Mouse (Mus musculus) left cerebral cortex, adult 18-20 months (tissue): Measurements from ENCODE around the gene Otud7a. TPM values are rescaled to one million over a fixed set of nuclear protein-coding genes. Genes with fewer than 3 reads are reported as not detected.
A peak's percentile ranks its signal among the peaks of the same experiment; 100 is the strongest.

Experiments
- DNase-seq, 2 experiments: peaks; one replicate each; pipeline ENCODE4 v3.0.0; 2021 to 2022; ENCODE audit warnings: low spot score in 2 of 2, mixed read lengths in 1 of 2
- total RNA-seq, 2 experiments: library from RNA; stranded (reverse); gene quantifications; 2 replicates each; pipeline ENCODE4 v1.2.3; 2021

Gene Otud7a
- total RNA-seq, 2 experiments from 2014 or later = 70.7 to 76.8 TPM

DNA sequence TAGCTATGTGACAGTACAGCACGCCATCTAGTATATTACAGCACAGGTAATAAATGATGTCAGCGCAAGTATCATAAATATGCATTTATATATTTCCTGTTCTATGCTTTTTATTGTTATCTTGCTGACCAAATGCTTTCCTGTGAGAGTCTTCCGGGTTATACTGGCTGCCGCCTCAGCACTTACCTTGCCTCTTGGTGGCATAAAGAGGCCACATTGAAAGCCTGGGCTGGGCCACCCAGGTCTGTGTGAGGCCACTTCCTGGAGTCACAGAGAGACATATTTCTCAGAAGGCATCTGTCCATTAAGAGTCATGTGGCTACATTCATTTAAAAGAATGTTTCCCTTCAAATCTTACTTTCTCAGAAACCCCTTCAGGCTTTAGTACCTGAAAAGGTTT is 242.5 kb downstream of the Otud7a start:
- DNase-seq = no peak

DNA sequence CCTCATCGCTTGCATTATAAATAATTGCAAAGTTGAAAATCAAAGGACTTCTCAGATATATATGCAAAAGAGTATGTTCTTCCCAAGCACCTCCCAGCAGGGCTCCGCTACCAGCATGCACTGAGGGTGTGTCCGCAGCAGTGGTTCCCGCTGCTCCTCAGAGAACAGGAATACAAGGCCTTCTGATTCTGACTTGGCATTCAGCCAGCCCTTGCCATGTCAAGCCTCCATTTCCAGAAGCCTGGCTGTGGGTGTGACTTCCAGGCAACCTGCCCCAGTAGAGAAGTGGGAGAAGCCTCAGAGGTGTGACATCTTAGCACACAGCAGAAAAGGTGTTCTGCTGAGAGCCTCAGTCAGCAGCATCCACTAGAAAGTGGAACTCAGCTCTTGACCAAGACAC is 253.4 kb downstream of the Otud7a start:
- DNase-seq = no peak

DNA sequence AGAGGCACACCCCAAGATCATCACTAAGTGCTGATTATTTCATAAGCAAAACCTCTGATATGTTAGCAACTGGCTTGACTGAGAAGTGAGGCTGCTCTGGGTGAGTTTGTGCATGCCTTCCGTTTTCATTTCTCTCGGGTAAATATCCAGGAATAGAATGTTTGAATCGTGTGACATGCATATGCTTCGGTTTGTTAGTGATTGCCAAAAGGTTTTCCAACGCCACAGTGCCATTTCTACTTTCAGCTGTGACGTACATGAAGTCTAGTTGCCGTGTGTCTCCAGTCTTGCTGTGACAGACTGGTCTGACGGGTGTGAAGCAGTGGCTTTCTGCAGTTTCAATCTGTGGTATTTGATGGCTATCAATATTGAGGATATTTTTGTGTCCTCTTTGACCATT is 273.4 kb downstream of the Otud7a start:
- no peak for DNase-seq

DNA sequence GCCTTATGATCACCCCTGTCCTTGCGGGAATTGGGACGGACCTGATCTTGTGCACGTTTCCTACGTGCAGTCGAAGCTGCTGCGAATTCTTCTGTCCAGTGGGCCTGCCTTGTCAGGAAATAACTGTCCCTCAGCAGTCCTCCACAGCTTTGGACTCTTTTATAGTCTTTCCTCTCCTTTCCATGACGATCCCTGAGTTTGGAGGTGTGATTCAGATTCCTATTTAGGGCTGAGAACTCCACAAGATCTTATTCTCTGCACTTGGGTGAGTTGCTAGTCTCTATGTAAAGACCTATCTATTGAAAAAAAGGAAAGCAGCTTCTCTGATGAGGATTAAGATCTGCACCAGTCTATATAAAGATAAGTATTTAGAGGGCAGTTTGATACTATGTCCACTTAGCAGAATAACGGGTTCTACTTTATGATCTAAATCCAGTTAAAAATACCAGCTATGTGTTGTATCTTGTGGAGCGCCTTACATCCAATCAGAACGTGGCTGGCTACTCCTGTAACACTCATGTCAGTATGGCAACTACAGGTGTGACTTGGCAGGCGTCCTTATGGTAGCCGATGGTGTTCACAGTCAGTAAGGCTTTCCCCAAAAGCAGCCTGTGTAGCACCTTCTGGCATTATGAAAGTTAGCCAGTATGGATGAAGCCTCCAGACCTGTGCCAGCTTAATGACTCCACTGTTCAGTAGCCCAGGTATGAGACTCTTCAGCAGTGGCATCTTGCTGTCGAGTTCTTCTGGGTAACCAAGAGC is 274.8 kb downstream of the Otud7a start:
- DNase-seq = no peak

DNA sequence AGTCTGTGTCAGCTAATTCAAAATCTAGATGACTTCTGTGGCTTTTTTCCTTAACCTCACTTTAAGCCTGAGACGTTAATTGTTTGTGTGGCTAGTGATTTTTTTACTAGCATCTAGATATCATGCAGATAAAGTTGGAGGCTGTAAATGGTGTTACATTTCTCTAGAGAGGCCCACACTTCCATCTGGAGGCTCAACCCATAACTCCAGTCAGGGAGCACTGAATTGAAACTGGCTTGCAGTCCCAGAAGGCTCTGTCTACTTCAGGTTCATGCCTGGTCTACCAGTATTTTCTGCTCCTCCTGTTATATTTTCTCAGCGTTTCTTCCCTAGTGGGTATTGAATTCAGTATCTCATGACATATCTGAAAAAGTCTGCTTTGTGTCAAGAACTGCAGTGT is 276.1 kb downstream of the Otud7a start:
- DNase-seq = no peak

DNA sequence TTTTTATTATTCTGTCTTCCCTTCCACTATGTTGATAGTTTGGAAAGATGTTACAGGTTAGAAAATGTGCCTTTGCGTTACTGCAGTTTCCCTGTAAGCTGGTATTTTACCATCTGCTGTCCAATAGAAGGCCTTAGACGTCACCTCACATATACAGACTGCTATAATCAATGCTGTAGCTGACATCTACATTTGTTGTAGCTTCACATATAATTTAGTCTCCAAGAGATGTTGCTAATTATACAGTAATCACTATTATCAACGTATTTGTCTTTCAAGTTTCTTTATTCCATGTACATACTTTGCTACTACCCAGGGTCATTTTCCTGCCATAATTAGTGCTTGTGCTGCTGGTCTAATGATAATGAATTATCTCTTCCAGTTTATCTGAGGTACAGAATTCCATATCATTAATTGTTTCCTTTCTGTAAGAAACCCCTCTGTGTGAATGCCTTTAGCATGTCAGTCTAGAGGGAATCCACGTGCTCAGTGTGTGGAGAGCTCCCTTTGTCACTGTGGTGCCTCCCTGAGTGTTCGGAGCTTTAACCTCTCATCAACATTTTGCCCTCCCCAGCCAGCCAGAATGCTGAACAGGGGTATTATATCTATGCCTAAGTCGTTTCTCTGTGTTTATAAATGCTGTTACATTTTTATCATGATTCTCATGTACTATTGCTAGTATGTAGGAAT is 280.6 kb downstream of the Otud7a start:
- DNase-seq = no peak

DNA sequence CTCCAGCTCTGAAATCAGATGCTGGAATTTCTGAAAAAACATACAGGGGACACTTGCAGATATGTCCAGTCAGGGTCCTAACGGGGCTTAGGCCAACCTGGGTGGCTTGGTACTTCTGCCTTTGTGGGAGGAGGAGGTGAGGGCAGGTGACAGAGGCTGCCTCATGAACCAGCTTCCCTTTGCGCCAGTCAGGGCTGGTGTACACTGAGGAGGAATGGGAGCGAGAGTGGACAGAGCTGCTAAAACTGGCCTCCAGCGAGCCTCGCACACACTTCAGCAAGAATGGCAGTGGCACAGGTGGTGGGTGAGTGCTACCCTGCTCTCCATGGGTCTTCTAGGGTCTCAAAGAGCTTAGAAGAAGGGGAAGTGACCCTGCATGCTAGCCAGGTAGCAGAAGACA is 285.1 kb downstream of the Otud7a start:
- DNase-seq = no peak

DNA sequence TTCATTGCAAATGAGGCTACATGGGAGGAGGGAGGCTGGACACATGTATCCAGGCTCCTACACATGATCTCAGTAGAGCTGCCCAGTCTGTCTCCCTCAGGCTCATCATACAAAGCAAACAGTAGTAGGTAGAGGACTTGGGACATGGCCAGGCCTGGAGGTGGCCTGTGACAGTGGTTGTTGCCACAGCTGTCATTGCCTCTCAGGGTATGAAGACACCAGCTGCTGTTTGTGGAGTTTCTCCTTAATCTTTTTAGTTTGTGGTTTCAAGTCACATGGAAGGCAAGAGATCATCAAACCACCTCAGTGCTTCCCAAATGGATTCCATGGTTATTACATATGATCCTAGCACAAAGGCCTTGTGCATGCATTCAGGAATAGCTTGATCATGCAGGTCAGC is 285.5 kb downstream of the Otud7a start:
- no peak for DNase-seq

DNA sequence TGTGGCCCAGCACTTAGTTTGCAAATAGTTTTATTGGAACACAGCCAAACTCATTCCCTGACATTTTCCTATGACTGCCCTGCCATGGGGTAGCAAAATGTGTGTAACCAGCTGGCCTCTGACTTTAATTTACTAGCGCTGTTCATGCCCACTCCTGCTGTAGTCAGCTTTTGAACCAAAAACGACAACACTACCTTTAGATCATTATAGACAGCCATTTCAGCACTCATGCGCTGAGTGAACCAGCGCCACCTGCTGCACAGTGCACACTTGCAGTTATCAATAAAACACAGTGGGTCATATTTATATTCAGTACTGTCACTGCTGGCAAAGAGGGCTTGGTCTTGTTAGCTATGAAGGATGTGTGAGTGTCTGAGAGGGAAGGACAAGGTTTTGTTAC is 293.2 kb downstream of the Otud7a start:
- no peak for DNase-seq

DNA sequence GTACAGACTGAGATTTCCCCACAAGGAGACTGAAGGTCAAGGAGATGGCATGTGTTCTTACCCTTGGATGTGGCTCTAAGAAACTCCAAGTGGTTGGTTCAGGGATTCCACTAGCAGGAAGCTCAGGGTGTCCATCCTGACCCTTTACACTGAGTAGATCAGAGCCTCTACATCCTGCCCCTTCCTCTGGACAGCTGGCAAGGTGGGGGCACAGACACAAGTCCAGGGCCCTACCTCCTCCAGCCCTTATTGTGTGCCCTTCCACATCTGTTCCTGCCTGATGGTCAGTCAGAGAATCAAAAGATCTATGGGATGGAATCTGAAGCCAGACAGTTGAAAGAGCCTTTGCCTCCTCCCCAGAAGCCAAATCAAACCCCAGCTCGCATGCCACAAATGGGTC is 293.6 kb downstream of the Otud7a start:
- DNase-seq = no peak

DNA sequence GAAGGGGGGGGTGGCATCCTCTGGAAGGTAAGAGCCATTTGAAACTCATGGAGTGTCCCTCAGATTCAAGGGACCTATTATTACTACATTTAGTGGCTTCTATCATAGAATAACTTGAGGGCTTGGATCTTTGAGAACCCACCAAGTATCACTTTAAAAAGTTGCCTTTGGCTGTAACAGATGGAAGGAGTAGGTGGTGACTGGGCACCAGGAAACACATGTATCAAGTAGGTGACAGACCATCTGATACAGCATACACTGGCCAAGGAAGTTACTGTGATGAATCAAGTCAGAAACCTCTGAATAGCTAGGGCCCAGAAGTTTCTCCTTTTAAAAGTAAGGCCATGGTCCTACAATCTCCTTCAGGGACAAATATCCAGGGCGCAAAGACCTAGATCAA is 298.6 kb downstream of the Otud7a start:
- DNase-seq = no peak

DNA sequence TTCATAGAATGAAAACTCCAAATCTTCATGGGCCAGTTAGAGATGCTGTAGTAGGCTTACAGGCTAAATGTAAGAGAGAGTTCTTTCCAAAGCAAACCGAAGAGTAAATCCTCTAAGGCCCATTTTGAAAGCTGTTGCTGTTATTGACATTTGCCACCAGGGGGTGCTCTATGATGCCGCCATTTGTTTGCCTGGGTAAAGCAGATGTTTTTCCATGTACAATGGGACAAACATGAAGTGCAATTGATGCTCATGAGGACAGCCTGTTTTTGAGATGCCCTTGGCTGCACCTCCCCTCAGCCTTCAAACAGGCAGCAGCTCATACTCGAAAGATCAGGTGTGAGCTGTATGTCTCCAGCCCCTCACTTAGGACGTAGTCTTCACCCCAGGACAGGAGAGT is 307.5 kb downstream of the Otud7a start:
- DNase-seq = peak; percentile 51 to 60

DNA sequence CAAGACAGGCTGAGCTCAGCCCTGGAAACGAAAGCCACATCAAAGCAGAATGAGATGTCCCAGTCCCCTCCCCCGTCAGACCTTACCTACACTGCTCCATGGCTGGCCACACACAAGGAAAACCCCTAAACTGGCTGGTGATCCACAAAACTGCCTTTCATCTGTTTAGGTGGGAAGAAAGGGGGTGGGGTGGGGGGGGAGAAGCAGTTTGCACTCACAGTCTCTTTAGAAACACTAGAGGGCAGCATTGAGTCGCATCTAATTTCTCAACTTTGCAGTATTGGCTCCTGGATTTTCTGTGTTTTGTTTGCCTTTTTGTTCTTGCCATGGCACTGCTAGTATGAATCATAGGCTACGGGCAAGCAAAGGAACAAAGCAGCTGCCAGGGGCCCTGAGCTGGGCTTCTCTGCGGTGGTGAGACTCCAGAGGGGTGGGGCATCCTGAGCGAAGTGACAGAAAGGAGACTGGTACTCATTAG is 308.8 kb downstream of the Otud7a start:
- peak; percentile 41 to 60 for DNase-seq

DNA sequence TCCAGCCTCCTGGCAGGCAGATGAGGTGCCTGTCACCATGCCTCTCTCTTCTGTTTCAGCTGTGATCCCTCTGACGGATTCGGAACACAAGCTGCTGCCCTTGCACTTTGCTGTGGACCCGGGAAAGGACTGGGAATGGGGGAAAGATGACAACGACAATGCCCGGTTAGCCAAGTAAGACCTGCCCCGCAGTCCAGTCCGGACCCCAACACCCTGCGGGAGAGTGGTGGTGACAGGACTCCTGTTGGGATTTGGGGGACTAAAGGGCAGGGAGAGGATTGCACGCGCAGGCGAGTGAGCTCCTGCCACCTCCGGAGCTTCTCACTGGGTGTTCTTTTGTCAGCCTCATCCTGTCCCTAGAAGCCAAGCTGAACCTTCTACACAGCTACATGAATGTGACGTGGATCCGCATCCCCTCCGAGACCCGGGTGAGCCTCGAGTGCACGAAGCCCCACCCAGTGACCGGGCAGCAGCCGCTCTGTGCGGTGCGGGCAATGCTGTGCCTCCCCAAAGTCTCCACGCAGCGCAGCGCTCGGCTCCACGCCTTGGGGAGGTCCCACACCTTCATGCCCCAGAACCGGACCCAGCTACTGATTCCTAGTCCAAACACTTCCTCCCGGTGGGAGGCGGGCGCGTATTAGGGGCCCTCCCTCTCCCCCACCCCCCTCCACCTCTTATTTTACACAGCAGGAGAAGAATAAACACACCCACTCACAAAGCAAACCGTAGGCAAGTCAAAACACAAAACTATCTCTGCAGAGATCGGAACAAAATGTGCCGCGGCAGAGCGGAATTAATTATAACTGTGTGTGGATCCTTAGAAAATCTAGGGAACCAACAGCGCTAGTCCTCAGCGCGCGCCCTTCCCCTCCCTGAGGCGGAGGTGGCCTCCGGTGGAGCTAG is 310.3 kb downstream of the Otud7a start:
- DNase-seq = peak; percentile 79 to 88

DNA sequence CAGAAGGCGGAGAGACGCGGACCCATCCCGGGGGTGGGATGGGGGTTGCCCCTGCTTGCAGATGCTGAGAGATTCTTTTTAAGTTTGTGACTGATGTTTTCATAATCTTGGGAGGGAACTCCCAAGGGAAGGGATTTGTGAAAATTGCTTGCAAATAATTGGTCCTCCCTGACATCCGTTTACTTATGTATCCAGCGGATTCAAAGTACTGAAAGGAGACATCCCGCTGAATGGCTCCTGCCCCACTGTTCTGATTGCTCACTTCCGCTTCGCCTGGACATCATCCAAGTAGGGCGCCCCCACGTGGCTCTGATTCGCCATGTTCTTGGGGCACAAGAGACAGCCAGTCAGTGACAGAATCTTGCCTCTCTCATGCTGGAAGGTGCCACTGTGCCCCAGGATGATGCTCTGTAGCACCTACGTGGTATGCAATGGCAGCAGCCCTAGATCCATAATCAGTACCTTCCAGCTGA is 311.0 kb downstream of the Otud7a start:
- DNase-seq = peak; percentile 84 to 86

DNA sequence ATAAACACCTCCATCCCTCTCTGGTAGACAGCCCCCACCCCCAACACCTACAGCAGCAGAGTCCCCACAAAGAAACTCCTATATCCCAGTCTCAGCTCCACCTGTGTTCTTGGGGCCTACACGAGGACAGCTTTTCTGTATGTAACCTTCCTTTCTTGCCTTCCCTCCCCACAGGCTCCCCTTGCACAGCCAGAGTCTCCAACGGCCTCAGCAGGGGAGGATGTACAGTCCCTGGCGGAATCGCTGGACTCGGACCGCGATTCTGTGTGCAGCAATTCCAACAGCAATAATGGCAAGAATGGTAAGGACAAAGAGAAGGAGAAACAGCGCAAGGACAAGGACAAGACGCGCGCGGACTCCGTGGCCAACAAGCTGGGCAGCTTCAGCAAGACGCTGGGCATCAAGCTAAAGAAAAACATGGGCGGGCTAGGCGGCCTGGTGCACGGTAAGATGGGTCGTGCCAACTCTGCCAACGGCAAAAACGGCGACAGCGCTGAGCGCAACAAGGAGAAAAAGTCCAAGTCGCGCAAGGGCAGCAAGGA is 312.7 kb downstream of the Otud7a start:
- peak in 1 of 2 experiments; percentile 30 for DNase-seq

DNA sequence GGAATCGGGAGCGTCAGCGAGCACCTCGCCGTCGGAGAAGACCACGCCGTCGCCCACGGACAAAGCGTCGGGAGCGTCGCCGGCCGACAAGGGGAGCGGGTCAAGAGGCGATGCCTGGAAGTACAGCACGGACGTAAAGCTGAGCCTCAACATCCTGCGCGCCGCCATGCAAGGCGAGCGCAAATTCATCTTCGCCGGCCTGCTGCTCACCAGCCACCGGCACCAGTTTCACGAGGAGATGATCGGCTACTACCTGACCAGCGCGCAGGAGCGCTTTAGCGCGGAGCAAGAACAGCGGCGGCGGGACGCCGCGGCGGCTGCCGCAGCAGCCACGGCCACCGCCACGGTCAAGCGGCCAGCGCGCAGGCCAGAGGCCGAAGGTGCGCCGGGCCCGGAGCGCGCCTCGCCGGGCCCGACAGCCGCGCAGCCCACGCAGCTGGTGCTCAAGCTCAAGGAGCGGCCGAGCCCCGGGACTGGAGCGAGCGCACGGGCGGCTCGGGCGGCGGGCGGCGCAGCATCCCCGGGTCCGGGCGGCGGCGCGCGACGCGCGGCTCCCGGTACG is 313.2 kb downstream of the Otud7a start:
- DNase-seq = no peak

DNA sequence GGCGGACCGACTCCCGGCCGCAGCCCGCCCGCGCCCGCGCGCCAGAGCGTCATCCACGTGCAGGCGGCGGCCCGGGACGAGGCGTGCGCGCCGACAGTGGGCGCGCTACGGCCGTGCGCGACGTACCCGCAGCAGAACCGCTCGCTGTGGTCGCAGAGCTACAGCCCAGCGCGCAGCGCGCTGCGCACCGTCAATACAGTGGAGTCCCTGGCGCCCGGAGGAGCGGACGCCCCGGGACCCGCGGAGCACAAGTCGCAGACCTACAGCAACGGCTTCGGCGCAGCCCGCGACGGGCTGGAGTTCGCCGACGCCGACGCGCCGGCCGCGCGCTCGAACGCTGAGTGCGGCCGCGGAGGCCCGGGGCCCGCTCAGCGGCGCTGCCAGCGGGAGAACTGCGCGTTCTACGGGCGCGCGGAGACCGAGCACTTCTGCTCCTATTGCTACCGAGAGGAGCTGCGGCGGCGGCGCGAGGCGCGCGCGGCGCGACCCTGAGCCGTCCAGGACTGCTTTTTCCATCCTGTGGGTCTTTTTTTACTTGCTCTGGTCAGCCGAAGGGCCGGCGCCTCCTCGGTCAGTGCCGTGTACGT is 313.8 kb downstream of the Otud7a start:
- peak in 1 of 2 experiments; percentile 42 for DNase-seq

DNA sequence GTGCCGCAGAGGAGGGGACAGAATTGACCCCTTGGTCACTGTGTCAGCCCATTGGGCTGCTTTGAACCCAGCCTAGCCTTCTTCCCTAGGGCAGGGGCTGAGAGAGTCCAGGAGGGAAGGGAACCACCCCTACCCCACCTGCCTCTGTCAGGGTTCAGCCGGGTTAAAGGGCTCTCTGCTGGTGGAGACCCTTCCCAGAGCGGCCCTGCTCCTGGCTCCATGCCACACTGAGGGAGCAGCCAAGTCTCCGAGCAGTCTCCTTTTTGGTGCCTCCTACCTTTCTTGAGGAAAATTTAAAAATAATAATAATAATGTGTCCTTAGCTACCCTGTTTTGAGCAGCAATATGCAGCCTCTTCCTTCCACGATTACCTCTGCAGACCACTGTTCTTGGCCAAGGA is 315.1 kb downstream of the Otud7a start:
- DNase-seq = no peak

DNA sequence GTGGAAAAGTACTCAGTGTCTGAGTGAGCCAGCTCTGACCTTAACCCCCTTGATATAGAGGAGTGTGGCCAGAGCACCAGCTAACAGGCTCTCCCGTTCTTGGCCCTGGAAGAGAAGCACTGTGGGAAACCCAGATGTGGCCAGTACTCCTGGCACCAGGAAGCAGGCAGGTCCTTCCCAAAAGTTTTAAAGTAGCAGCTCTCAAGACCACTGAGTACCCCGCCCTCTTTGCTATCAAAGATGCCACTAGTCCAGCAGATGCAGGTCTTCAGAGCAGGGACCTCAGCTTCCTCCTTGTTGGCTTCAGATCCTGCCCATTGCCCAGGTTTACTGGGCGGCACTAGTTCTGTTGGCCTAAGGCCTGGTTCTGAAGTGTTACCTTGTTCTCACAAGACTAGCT is 318.0 kb downstream of the Otud7a start:
- no peak for DNase-seq
